Mouse (Mus musculus) limb, embryonic 15.5 days (tissue): ENCODE results near the gene Cyth3. TPM values are rescaled to one million over a fixed set of nuclear protein-coding genes. Genes with fewer than 3 reads are reported as not detected.

Experiments
- ATAC-seq: fragments of 200-750 bp; cut with Nextera tagmentation; 2 replicates; pipeline ENCODE4 v1.8.0; 2017; ENCODE audit warnings: low read depth, moderate TSS enrichment; ENCODE audit not compliant: insufficient number of reproducible peaks, low FRiP score, low TSS enrichment
- H3K27ac ChIP-seq: fragments of 300-500 bp; sonication (generic); 2 replicates; pipeline ENCODE4 v1.5.1; 2015; ENCODE audit warnings: moderate library complexity, mild to moderate bottlenecking, inconsistent platforms
- H3K27me3 ChIP-seq: fragments of 300-500 bp; sonication (generic); 2 replicates; pipeline ENCODE4 v1.6.1; 2015; ENCODE audit warnings: inconsistent platforms
- H3K36me3 ChIP-seq: fragments of 300-500 bp; sonication (generic); 2 replicates; pipeline ENCODE4 v1.6.1; 2015; ENCODE audit warnings: inconsistent platforms
- H3K4me1 ChIP-seq: fragments of 300-500 bp; sonication (generic); 2 replicates; pipeline ENCODE4 v1.6.1; 2015; ENCODE audit warnings: inconsistent platforms
- H3K4me2 ChIP-seq: fragments of 300-500 bp; sonication (generic); 2 replicates; pipeline ENCODE4 v1.6.1; 2015; ENCODE audit warnings: mild to moderate bottlenecking, inconsistent platforms
- H3K4me3 ChIP-seq: fragments of 300-500 bp; sonication (generic); 2 replicates; pipeline ENCODE4 v1.5.1; 2015; ENCODE audit warnings: mild to moderate bottlenecking, inconsistent platforms
- H3K9ac ChIP-seq: fragments of 300-500 bp; sonication (generic); 2 replicates; pipeline ENCODE4 v1.6.1; 2015; ENCODE audit warnings: inconsistent platforms
- H3K9me3 ChIP-seq: fragments of 300-500 bp; sonication (generic); 2 replicates; pipeline ENCODE4 v1.6.1; 2016; ENCODE audit warnings: inconsistent platforms
- WGBS: fragments of 180-500 bp; shearing (Covaris S2); methylation state at CpG from one replicate; pipeline ENCODE4 v1.1.7; 2015; 5-methylcytosine and 5-hydroxymethylcytosine counted together
- polyA plus RNA-seq: library from polyadenylated mRNA; unstranded; fragments of >200 nt; fragmentation: Nextera tagmentation; extraction: Ambion mirVana; gene quantifications from 2 replicates; pipeline ENCODE4 v1.2.1, GENCODE M21; 2015

The Cyth3 gene
- polyA plus RNA-seq, 1 experiment from 2014 or later, result 78.5 TPM

DNA sequence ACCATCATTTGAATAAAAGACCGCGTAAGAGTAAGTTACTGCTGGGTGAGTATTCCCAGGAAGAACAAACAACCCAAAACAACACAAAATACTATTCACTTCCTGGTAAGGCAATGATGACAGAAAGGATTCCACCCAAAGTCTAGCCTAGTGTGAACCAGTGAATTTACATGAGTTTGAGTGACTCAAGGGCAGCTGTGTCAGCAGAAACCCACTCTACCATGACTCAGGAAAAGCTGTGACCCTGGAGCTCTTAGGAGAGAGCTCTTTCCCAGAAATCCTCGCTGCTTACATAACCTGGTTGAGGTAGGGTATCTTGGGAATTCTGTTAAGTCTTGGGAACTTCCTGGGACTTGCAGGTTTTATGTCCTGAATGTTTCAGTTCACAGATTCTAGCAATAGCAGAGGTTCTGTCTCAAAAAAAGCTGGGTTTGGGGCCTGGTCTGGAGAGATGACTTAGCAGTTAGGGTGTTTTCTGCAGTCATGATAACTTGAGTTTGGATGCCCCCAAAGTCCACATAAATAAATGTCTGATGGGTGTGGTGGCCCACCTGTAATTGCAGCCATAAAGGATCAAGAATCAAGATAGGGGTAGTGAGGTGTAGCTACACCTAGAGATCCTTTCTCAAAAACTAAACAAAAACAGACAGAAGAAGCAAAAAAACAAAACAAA is 5.5 kb upstream of the Cyth3 start:
- Histone ChIP-seq H3K4me3 (no peak overlapping the region), H3K4me1 (peaks cover 39% of the 10 kb centered on the region), H3K4me2 (no peak overlapping the region), H3K9ac (no peak overlapping the region), H3K9me3 (no peaks in the 10 kb centered on the region), H3K27me3 (no peaks in the 10 kb centered on the region), H3K36me3 (no peaks in the 10 kb centered on the region), H3K27ac (no peak overlapping the region)
- no peak for ATAC-seq
- 94% methylated on average over 3 of the region's 3 CpGs for WGBS

DNA sequence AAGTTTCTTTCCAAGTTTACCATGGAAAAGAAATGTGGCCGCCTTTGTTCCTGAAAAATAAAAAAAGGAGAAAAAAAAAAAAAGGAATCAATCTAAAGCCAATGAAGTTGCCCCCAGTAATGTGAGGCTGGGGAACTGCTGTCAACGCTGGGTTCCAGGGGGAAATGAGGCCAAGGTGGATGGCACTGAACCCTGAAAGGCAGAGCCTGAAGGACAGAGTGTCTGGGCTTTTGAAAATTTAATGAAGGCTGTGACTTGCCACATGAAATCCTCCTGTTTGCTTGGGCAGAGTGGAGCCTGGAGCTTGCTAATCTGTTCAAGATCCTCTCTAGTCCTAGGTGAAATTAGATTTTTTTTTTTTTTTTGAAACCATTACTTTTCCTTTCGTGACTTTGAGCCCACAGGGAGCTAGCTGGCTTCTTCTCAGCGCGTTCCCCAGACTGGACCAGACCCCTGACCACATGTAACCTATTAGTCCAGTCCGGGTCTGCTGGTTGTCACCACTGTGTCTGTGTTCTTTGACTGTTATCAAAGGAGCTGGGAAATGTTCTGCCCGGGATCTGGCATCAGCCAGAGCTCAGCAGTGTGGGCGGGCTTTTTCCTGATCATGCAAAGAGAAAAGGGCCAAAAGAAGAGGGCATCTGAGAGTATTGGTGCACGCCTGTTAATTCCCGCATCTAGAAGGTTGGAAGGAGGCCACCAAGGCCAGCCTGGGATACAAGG is 4.6 kb upstream of the Cyth3 start:
- no peak overlapping the region for H3K9ac ChIP-seq
- H3K36me3 ChIP-seq, result no peaks in the 10 kb centered on the region
- ATAC-seq, result no peak
- H3K4me3 ChIP-seq, result no peak overlapping the region
- no peaks in the 10 kb centered on the region for H3K9me3 ChIP-seq
- no peaks in the 10 kb centered on the region for H3K27me3 ChIP-seq
- 26% methylated on average over 10 of the region's 10 CpGs for WGBS
- peak overlapping the region; percentile 65 for H3K27ac ChIP-seq
- peaks cover 40% of the 10 kb centered on the region for H3K4me1 ChIP-seq
- no peak overlapping the region for H3K4me2 ChIP-seq

DNA sequence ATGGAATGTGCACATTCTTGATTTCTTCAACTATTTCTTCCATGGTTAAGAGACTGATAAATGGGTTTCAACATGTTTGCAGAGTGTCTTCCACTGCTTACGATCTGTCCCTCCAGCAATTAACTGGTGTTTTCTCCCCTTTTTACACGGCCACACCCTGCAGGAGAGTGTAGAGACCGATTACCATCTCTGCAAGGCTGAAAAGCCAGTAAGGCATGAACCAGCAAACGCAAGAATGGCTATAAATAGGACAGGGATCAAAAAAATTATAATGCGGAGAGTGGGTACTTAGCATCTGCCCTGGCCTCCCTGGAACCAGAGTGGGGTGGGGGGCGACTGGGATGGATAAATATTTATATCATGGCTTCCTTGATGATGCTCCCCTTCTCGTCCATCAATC is 3.7 kb upstream of the Cyth3 start:
- WGBS, result 48% methylated on average over 7 of the region's 7 CpGs
- Histone ChIP-seq H3K9me3 (no peaks in the 10 kb centered on the region), H3K27me3 (no peaks in the 10 kb centered on the region), H3K4me3 (no peak overlapping the region), H3K9ac (no peak overlapping the region), H3K27ac (0 out of 2 replicates have a peak overlapping the region, but pooled peaks have one; percentile 11), H3K4me1 (peaks cover 42% of the 10 kb centered on the region), H3K4me2 (no peak overlapping the region), H3K36me3 (no peaks in the 10 kb centered on the region)
- ATAC-seq, result no peak

DNA sequence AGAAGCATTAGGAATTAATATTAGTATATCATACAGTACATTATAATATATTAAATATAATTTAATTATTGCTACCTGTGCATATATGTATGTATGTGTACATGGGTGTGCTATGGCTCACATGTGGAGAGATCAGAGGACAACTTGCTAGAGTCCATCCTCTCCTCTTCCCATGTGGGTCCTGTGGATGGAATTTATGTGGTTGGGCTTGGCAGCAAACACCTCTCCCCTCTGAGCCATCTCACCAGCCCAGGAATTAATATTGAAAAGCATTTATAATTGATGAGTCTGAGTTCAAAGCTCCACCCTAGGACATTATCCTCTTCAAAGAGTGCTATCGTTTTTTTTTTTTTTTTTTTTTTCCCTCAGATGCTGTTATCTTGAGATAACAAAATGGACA is 2.1 kb upstream of the Cyth3 start:
- Histone ChIP-seq H3K36me3 (no peaks in the 10 kb centered on the region), H3K27me3 (no peaks in the 10 kb centered on the region), H3K27ac (no peak overlapping the region), H3K4me2 (no peak overlapping the region), H3K4me3 (no peak overlapping the region), H3K4me1 (peaks cover 52% of the 10 kb centered on the region), H3K9ac (no peak overlapping the region), H3K9me3 (no peaks in the 10 kb centered on the region)
- ATAC-seq, result no peak
- WGBS, result 33% methylated on average over 1 of the region's 1 CpGs

DNA sequence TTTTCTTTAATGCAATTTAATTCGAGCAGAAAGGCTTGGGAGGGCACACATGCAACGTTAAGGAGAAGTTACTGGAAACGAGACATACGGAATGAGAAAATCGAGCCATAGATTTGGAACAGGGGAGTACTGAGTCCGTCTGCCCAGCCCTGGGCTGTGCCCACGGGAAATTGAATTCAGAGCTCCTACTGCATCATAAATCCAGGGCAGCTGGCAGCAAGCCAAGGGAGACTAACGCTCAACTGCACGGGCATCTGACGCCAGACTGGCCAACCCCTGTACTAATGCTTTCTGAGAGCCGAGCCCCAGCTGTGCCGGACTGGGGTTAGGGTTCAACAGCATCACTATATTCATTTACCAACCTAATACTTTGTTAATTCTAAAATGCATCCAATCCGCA is 1.3 kb upstream of the Cyth3 start:
- no peaks in the 10 kb centered on the region for H3K36me3 ChIP-seq
- no peak for ATAC-seq
- no peaks in the 10 kb centered on the region for H3K9me3 ChIP-seq
- H3K4me2 ChIP-seq, result 0 out of 2 replicates have a peak overlapping the region, but pooled peaks have one; percentile 19
- no peak overlapping the region for H3K4me3 ChIP-seq
- no peak overlapping the region for H3K9ac ChIP-seq
- H3K27me3 ChIP-seq, result no peaks in the 10 kb centered on the region
- H3K27ac ChIP-seq, result no peak overlapping the region
- 12% methylated on average over 13 of the region's 13 CpGs for WGBS
- H3K4me1 ChIP-seq, result peaks cover 58% of the 10 kb centered on the region

DNA sequence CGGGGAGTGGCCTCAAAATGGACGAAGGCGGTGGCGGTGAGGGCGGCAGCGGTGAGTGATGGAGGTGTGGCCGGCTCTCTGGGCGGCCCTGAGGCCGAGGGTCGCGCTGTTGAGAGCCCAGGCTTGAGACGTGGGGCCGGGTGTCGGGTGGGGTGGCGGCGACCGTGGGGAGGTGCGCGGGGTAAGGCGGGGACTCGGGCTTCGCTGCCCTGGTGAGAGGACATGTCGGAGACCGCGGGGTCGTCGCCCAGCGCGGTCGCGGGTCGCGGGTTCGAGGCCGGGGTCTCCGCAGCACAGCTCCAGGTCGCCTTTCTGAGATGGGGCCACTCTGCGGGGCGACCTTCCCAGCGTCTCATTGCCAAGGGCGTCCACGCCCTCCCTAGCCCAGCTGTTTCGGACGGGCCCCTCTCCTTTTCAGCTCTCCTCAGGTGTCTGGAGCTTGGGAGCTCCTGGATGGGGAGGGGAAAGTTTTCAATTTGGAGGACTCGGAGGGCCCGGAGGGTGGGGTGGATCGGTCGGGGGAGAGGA is 440 bp downstream of the Cyth3 start:
- Histone ChIP-seq H3K36me3 (no peaks in the 10 kb centered on the region), H3K4me3 (peak overlapping the region; percentile 90), H3K9me3 (no peaks in the 10 kb centered on the region), H3K27ac (peak overlapping the region; percentile 89), H3K27me3 (no peaks in the 10 kb centered on the region), H3K4me1 (peaks cover 57% of the 10 kb centered on the region), H3K4me2 (peak overlapping the region; percentile 80), H3K9ac (peak overlapping the region; percentile 75)
- no peak; the same call in none of the 2 replicates for ATAC-seq
- WGBS, result under 1% methylated on average over 48 of the region's 48 CpGs

DNA sequence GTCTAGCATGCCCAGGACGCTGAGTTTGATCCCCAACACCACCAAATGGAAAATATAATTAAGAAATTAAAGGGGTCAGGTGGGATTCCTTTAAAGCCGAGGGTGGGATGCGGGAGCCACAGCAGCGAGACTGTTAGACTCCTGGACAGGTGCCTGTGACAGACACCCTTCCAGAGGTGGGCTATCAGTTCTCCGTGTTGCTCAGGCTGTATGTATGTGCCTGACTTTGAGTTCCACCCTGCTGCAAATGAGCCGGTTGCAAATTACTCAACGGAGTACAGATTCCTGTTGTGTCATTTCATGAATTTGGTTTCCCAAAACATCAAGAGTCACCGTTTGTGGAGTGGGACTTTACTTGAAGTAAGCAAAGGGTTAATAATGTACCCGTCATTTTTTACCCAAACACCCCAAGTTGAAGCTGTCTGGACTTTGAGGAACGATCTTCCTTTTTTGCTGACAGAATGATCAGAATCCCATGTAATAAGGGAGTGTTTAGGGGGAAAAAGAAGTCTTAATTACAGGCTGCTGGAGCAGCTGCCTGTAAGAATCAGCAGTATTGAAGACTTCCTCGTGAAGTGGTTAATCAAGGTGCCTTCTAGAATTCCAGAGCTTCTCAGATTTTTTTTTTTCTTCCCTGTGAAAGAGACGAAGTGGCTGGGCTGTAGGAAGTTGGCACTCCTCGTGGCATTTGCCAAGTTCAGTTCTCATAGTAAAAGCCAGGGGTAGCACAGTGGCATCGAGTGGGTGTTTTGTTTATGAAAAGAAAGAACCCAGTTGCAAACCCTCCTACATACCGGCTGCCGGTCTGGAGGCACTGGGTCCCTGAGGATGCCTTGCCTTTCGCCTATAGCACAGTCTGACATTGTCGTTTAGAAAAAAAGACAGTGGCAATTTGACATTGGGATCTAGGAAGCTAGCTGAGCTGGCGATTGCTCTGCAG is 1.4 kb downstream of the Cyth3 start:
- WGBS, result 22% methylated on average over 19 of the region's 19 CpGs
- H3K27ac ChIP-seq, result no peak overlapping the region
- ATAC-seq, result no peak
- H3K4me1 ChIP-seq, result peaks cover 48% of the 10 kb centered on the region
- 0 out of 2 replicates have a peak overlapping the region, but pooled peaks have one; percentile 75 for H3K9ac ChIP-seq
- peak overlapping the region; percentile 90 for H3K4me3 ChIP-seq
- no peaks in the 10 kb centered on the region for H3K36me3 ChIP-seq
- H3K27me3 ChIP-seq, result no peaks in the 10 kb centered on the region
- peak overlapping the region; percentile 80 for H3K4me2 ChIP-seq
- no peaks in the 10 kb centered on the region for H3K9me3 ChIP-seq

DNA sequence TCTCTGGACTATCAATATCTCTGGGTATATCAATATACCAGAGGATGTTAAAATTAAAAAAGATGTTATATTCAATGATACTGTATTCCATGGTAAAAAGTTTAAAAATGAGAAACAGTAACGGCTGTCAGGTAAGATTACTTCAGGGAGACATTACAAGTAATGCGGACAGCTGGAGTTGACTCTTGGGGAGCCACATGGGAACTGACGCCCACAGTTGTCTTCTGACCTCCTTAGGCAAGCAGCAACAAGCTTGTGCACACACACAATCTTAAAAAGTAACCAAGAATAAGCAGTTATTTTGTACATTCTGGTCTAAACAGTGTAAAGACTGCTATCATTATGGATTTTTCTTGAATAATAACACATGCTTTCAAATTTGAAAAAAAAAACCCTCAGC is 2.2 kb downstream of the Cyth3 start:
- Histone ChIP-seq H3K27me3 (no peaks in the 10 kb centered on the region), H3K4me1 (peaks cover 44% of the 10 kb centered on the region), H3K27ac (no peak overlapping the region), H3K36me3 (no peaks in the 10 kb centered on the region), H3K9ac (no peak overlapping the region), H3K4me2 (peak overlapping the region; percentile 80; the same call in 1 of the 2 replicates), H3K9me3 (no peaks in the 10 kb centered on the region), H3K4me3 (no peak overlapping the region)
- ATAC-seq, result no peak
- WGBS, result 59% methylated on average over 3 of the region's 3 CpGs

DNA sequence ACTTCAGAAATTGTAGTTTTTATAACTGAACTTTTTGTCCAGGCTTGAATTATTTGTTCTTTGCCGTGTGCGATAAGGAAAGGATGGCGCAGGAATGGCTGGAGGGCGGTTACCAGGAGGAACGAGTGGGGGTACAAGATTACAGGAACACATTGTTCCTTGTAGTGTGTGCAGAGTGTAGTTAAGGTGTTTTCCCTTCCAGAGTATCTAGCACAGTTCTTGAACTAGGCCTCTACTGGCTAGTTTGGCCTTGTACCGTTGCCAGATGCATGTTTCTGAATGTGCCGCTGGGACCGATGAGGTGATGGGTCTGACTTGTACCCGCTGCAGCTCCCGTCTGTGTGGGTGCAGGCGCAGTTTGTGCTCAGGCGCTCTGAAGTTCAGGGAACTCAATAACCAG is 3.2 kb downstream of the Cyth3 start:
- Histone ChIP-seq H3K36me3 (no peaks in the 10 kb centered on the region), H3K4me1 (peaks cover 43% of the 10 kb centered on the region), H3K9me3 (no peaks in the 10 kb centered on the region), H3K4me3 (no peak overlapping the region; the same call in 1 of the 2 replicates), H3K9ac (no peak overlapping the region), H3K27ac (0 out of 2 replicates have a peak overlapping the region, but pooled peaks have one; percentile 48), H3K4me2 (peak overlapping the region; percentile 14), H3K27me3 (no peaks in the 10 kb centered on the region)
- 59% methylated on average over 12 of the region's 12 CpGs for WGBS
- ATAC-seq, result no peak

DNA sequence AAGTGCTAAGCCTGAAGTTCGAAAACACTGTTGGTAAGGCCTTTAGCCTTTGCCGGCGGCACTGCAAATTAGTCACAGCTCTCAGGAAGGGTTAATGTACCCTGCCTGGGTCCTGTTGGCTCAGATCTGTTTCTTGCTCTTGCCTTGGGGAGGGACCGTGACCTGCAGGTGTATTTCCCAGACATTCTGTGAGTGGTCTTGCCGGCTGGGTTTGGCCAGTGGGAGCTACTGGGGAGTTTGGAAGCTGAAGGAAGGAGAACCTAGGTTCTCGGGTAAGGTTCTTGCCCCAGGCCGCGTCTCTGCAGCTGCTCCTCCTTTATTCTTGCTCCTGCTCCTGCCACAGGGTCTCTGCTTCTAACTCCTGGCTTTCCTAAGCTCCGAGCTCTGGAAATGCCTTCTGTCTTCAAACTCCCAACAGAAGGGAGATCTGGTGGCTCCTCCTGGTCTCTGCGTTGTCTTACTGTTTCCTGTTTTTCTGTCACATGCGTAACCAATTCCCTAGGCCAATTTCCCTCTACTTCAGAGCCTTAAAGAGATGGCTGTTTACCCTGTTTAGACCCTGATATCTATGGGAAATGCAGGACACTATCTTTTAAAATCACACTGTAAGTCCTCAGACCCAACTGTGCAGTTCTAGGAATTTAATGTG is 3.8 kb downstream of the Cyth3 start:
- 42% methylated on average over 11 of the region's 11 CpGs for WGBS
- 0 out of 2 replicates have a peak overlapping the region, but pooled peaks have one; percentile 48 for H3K27ac ChIP-seq
- no peak overlapping the region for H3K9ac ChIP-seq
- H3K9me3 ChIP-seq, result no peaks in the 10 kb centered on the region
- H3K4me1 ChIP-seq, result peaks cover 38% of the 10 kb centered on the region
- H3K4me3 ChIP-seq, result no peak overlapping the region; the same call in 1 of the 2 replicates
- ATAC-seq, result no peak
- H3K4me2 ChIP-seq, result peak overlapping the region; percentile 14
- no peaks in the 10 kb centered on the region for H3K36me3 ChIP-seq
- H3K27me3 ChIP-seq, result no peaks in the 10 kb centered on the region

DNA sequence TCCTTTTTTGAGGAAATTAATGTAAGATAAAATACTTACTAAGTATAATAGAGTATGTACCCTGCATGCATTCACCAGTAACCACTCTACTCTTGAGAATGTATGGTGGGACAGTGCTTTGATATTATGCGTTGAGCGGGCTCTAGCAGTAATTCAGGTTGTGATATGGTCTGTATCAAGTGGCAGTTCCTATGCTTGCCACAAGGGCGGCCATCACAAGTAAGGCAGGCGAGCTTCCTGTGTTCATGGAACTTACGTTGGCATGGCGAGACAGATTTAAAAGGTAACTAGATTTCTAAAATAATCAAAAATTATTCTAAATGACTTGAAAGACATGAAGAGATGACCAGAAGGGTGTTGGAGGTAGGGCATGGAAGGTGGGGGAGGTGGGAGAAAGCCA is 5.3 kb downstream of the Cyth3 start:
- Histone ChIP-seq H3K9ac (no peak overlapping the region), H3K9me3 (no peaks in the 10 kb centered on the region), H3K27ac (no peak overlapping the region), H3K4me1 (peaks cover 36% of the 10 kb centered on the region), H3K36me3 (no peaks in the 10 kb centered on the region), H3K4me2 (no peak overlapping the region), H3K4me3 (no peak overlapping the region), H3K27me3 (no peaks in the 10 kb centered on the region)
- no peak for ATAC-seq
- WGBS, result 97% methylated on average over 6 of the region's 6 CpGs
